Mouse (Mus musculus) lung, postnatal 0 days (tissue): Measurements from ENCODE around the gene Noto.

Source experiments
- CTCF ChIP-seq: IDR thresholded peaks from 2 replicates; pipeline ENCODE4 v1.5.1; 2016; ENCODE audit warnings: antibody characterized with exemption, mild to moderate bottlenecking
- EP300 ChIP-seq: IDR thresholded peaks from 2 replicates; pipeline ENCODE4 v1.6.1; 2016; ENCODE audit warnings: antibody characterized with exemption, mild to moderate bottlenecking, control low read depth

- TF ChIP-seq EP300 (no peak), CTCF (no peak)
These were observed 21.6 kb downstream of the Noto start for GRCm38 (mm10) chr6:85445286-85445685.
